Mouse (Mus musculus) CD4-positive helper T cell, adult 2 months (primary cell): ENCODE results near the gene Traf3ip3.

Experiments
- DNase-seq: peaks from one replicate; pipeline ENCODE4 v3.0.0-alpha.2; 2012; ENCODE audit warnings: low read depth, missing footprints, low spot score

The Traf3ip3 gene

DNA sequence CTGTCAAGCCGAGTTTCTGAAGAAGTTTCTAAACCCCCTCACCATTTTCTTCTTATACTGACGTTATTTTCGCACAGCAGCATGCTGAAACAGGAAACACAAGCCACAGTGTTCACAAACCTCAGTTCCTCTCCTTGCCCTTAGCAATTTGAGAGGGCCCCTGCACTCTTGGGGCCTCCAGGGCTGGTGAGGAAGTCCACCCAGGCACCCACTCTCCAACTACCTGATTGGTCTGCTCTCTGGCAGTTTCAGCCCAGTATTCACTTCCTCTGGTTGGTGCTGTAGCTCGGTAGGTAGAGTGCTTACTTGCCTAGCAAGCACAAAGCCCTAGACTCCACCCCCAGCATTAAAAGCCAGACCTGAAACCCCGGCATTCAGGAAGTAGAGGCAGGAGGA lies at the start of gene Traf3ip3:
Gene Traf3ip3 (minus strand): TSS at position 321 of the 396 bp plus-strand sequence.
- DNase-seq, result peak; percentile 91

- DNase-seq, result no peak
Measured at GRCm38 (mm10) chr1:193250026-193250425, 48.5 kb upstream of the Traf3ip3 start.

DNA sequence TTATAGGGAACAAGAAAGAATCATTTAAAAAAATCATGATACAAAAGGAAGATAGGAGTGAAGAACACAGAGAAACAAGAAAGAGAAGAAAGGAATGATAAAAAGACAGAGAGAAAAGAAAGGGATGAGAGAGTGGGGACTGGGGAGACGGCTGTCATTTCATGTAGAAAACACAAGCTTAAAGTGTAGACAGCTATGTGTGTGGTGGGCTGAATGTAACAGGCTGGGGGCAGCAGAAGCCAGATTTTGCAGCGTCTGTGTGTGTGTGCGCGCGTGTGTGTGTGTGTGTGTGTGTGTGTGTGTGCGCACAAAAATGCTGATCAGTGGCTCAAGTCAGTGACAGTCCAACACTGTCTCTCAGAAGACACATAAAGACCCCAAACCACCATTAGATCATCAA lies 42.7 kb upstream of the Traf3ip3 start:
- no peak for DNase-seq

- no peak for DNase-seq
Measured at GRCm38 (mm10) chr1:193243571-193244193, 42.2 kb upstream of the Traf3ip3 start.

GRCm38 (mm10) chr1:193242863-193243262 lies 41.4 kb upstream of the Traf3ip3 start:
- no peak for DNase-seq

- DNase-seq, result no peak
Measured at GRCm38 (mm10) chr1:193242238-193242637, 40.7 kb upstream of the Traf3ip3 start.

- no peak for DNase-seq
Measured at GRCm38 (mm10) chr1:193241436-193241835, 39.9 kb upstream of the Traf3ip3 start.

DNA sequence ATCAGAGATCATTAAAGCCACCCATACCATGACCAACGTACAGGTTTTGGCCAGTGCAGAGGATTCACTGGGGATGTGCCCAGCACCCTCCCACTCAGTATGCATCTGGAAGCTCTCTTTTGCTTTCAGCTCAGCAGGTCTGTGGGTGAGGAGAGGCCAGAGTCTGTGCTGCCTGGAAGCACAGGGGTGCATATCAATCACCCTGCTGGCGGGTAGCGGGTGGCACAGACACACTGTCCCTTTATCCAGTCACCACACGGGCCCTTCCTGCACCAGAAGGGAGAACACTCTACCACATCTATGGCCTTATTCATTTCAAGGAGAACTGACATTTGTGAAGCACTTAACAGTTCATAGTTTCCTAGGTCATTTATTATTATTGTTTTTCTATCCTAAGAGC lies 36.9 kb upstream of the Traf3ip3 start:
- DNase-seq, result no peak

- no peak for DNase-seq
Measured at GRCm38 (mm10) chr1:193234930-193235329, 33.4 kb upstream of the Traf3ip3 start.

DNA sequence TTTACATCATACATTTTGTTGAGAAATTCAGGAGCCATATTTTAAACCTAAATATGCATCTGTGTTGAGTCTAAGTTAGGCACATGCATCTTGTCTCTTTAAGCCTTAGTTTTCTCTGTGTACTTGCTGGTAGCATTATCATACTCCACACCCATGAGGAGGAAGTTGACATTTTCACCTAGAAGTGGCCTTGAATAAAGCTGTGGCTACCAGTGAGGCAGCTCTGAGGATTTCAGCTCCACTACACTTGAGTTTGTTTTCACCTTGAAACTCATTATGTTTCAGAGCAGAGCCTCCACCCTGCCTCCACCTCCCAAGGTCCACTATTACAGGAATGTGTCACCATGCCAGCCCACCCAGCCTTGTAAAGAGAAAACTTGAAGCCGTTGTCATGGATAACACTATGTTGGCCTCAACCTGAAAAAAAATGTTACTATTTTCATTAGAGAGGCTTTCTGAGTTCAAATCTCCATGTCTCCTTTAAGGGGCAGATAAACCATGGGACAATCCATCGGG lies 32.7 kb upstream of the Traf3ip3 start:
- no peak for DNase-seq

DNA sequence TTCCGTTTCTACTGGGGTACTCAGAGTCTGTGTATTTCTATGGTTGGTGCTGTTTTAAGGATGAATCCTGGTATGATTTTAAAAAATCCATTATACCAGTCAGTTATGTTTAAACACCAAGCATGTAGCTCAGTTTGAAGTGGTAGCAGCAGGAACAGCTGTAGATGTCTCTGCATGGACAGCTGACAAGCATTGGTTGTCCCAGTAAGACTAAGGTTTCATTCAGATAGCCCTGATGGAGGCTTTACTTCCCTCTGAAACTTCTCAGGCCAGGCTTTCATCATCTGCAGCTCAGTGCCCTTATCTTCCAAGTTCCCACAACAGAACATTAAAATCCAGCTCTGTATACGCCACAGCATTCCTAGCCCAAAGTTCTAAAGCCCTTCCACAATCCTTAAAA lies 31.2 kb upstream of the Traf3ip3 start:
- DNase-seq, result no peak

DNA sequence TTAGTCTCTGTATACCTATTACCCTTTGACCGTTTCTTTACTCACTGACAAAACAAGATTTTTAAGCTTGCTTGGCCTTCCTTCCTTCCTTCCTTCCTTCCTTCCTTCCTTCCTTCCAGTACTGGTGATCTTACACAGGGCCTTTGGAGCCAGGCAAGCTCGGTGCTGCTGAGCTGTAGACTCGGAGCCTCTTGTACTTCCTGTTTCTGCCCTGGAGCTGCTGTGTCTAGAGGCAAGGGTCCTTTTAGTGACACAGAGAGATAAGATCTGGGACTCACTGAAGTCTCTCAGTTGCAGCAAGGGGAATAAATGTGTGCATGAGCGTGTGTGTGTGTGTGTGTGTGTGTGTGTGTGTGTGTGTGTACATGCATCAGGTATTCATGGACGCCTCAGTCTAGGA lies 29.4 kb upstream of the Traf3ip3 start:
- DNase-seq, result no peak

- DNase-seq, result no peak
Measured at GRCm38 (mm10) chr1:193230531-193230930, 29.0 kb upstream of the Traf3ip3 start.

DNA sequence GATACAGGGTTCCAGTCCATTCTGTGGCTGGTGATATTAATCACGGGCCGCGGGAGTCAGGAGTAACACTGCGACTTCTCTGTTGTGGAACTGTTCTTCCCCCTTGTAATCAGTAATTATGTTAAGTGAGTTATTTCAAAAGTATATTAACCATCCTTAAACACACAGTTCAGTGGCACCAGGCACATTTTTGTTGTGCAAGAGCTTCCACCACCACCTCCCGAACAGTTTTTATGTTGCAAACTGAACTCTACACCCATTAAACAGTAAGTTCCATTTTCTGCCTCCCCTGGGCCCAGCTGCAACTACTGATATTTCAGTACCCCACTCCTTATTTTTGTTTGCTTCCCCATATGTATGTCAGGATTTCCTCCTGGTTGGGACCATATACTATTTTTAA lies 28.1 kb upstream of the Traf3ip3 start:
- no peak for DNase-seq

GRCm38 (mm10) chr1:193227537-193227936 lies 26.0 kb upstream of the Traf3ip3 start:
- DNase-seq, result no peak

- peak; percentile 25 for DNase-seq
Measured at GRCm38 (mm10) chr1:193226724-193227522, 25.4 kb upstream of the Traf3ip3 start.

- DNase-seq, result peak; percentile 36
Measured at GRCm38 (mm10) chr1:193226114-193226513, 24.6 kb upstream of the Traf3ip3 start.

DNA sequence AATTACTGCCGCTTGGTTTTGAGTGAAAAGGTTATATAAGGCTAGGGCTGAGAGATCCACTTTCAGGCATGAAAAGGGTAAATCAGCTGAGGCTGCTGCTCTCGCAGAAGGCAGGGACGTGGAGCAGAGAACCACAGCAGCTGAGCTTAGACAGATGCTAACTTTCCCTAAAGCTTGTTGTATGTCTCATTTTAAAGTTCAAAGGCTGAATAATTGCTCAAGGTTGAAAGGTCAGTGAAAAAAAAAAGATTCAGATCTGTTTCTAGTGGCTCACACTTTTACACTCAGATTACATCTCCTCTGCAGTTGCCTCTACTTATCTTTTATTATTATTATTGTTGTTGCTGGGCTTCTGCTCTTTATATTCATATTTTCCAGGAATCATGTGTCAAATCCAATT lies 24.0 kb upstream of the Traf3ip3 start:
- peak; percentile 19 for DNase-seq

- DNase-seq, result no peak
Measured at GRCm38 (mm10) chr1:193220408-193220807, 18.9 kb upstream of the Traf3ip3 start.

DNA sequence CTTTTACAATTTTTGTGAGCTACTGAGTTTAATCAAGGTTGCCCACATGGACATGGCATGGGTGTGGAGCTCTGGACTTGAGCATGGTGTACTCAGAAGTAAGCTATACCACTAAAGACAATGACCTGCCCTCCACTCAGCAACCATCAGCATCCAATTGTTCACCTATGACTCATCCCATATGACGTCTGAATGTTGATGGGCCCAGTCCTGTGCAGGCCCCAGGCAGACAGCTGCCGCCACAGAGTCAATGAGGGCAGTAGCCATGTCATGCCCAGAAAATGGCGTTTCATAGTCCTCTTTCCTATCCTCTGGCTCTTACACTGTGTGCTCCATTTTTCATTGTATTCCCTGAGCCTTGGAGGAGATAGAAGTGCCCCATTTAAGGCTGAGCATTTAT lies 14.5 kb upstream of the Traf3ip3 start:
- no peak for DNase-seq

DNA sequence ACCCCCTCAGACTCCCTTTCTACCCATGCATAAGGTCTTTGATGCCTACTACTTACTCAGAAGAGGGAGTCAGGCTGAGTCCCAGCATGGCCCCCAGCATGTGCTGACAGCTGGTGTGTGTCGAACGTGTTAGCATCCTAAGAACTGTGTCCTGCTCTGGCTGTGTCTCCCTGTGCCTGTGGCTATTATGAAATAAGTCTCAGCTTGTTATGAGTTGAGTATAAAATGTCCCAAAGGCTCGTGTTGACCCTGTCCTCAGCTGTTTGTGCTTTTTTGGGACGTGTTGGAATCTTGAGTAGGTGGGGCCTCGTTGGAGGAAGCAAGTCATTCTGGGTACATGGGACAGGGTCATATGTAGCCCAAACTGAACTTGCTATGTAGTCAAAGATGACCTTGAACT lies 12.6 kb upstream of the Traf3ip3 start:
- DNase-seq, result no peak

GRCm38 (mm10) chr1:193211371-193211770 lies 9.9 kb upstream of the Traf3ip3 start:
- no peak for DNase-seq

DNA sequence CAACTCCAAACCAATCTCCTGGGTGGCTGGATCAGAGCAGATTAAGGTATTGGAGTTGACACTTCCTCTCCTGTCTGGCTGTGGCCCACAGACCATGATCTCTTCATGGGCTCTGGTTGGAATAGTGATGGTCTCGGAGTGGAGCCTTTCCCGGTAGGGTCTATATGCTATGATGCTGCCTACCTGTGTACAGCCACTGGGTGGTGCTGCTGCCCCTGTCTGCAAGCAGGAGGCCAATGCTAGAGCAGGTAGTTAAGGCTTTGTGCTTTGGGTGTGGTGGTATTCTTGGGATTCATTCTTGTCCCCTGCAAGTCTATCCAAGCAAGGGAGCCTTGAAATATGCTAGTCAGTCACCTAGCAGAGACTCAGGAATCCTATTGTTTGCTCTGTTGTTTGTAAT lies 6.7 kb upstream of the Traf3ip3 start:
- peak; percentile 73 for DNase-seq
